Mouse (Mus musculus) kidney, postnatal 36 days (tissue): ENCODE data around the gene Uxs1.
A peak's percentile ranks its signal among the peaks of the same experiment; 100 is the strongest.

Source experiments
- DNase-seq, 2 experiments: peaks; one replicate each; pipeline ENCODE4 v3.0.0; 2021 to 2022; ENCODE audit warnings: mixed read lengths in 2 of 2

The Uxs1 gene

DNA sequence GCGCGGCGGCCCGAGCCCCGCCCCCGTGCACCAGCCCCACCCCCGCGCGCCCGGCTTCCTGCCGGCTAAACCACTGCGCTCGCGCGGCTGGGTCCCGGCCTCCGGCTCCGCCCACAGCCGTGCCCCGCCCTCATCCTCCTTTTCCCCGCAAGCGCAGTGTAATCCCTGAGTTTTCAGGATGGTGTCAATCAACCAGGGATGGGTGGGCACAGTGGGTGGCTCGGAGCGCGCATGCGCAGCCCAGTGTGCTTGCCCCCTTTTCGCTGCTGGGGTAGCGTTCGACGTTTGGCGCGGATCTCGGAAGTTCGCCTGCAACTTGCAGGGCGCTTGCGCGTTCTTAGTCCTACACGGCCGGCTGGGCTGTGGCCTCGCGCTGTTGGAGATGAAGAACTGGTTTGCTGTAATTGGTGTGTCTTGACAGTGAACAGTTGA is at the start of gene Uxs1:
Uxs1 (minus strand) TSS at position 38 of the 432 bp plus-strand sequence.
- peak; percentile 98 for DNase-seq

DNA sequence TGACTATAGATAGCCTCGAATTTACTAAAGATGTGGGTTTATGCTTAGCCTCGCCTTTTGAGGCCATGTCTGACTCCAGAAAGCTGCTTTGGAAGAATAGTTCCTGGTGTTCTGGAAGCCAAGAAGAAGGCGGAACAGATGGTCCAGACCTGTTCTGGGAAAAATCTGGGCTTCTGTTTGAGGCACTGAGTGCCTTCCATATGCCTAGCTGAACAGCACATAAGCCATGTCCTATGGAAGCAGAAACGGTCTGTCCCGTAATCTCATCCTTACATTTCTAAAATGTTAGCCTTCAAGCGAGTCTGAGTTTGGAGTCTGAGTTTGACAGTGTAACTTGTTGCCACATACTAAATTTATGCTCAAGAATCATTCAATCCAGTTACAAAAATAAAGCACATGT is 49.6 kb upstream of the Uxs1 start:
- no peak for DNase-seq

DNA sequence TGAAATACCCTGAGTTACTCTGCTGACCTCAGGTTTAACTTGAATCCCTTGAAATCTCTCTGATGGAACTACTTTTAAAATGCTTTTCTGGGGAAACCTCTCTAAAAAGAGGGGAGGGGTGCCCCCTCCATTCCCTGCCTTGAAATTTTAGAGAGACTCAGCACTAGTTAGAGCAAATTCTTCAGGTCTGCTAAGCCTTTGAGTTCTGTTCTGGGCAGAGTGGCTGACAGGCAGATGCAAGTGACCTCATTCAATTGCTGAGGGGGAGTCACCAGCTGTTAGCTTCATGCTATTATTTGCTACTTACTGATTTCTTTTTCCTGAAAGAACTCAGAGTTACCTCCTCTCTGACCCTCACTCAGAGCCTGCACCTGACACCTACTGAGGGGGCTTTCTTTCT is 43.5 kb upstream of the Uxs1 start:
- DNase-seq = no peak

- DNase-seq = no peak
These were observed 40.9 kb upstream of the Uxs1 start for GRCm38 (mm10) chr1:43868510-43868909.

- DNase-seq = peak; percentile 20 to 23
These were observed 37.2 kb upstream of the Uxs1 start for GRCm38 (mm10) chr1:43864758-43865157.

DNA sequence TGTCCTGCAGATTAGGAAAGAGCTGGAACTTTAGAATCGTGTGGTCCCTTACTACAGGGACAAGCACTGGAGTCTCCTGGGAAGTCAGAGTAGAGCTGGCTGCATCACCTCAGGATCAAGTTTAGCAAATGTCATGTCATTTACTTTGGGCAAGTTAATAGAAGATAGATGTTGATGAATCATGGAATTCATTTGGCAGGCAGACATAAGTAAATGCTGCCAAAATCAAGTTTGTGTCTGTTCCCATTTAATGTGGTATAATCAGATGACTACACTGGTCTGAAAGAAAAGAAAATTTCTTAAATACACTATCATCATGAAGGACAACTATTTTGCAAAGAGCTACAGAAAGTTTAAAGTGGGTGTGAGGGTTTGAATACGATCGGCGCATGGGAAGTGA is 35.0 kb upstream of the Uxs1 start:
- DNase-seq = peak in 1 of 2 experiments; percentile 56

GRCm38 (mm10) chr1:43858988-43859387 is 31.4 kb upstream of the Uxs1 start:
- no peak for DNase-seq

- peak; percentile 29 to 53 for DNase-seq
These were observed 30.1 kb upstream of the Uxs1 start for GRCm38 (mm10) chr1:43857656-43858055.

GRCm38 (mm10) chr1:43855591-43855990 is 28.0 kb upstream of the Uxs1 start:
- DNase-seq = no peak

- no peak for DNase-seq
These were observed 15.8 kb upstream of the Uxs1 start for GRCm38 (mm10) chr1:43843398-43843797.

- peak; percentile 43 to 46 for DNase-seq
These were observed 9.6 kb upstream of the Uxs1 start for GRCm38 (mm10) chr1:43837236-43837635.

DNA sequence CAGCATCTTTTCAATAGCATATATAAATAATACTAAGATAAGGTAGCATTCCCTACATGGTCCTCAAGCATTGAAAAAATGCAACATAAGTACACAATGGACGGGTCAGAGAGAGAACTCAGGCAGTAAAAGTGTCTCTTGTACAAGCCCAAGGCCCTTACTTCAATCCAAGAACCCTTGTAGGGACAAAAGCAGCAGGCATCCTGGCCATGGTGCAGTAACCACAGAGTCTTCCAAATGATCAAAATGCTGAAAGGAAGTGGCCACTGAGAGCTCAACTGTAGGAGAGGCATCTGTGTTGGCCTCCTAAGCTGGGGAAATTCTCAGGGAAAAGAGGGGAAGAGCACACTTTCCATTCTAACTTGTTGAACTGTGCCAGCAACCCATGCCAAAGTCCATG is 2.5 kb upstream of the Uxs1 start:
- DNase-seq = no peak

DNA sequence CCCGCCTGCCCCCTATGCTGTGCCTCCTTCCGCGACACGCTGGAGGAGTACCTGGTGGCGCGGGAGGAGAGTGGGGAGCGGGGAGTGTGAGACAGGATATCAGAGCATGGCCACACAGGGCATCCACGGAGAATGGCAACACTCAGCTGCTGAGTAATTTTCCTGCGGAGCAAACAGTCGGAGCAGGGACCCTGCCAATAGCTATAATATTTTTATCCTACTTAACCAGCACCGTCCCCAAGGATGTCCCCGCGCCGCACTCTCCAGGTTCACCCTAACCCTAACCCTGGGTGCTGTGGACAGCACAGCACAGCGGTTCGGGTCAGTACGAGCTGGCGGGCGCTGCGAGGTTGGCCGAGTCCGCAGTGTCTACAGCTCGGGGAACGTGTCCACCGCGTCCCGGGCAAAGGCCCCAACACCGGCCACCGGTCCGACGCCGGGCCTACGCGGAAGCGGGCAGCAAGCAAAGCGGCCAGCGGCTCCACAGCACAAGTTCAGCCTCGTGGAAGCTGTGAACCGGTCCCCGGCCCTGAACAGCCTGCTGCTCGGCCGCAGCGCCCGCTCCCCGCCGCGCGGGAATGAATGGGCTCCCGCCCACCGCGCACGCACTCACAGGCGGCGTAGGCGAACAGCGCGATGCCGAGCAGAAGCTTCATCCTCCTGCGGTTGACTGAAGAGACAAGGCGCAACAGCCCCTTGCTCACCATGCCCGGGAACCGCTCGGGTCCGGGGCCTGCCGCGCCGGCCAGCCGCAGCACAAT is 418 bp downstream of the Uxs1 start:
- peak; percentile 29 to 49 for DNase-seq

- DNase-seq = no peak
These were observed 985 bp downstream of the Uxs1 start for GRCm38 (mm10) chr1:43826628-43827001.

GRCm38 (mm10) chr1:43823406-43823805 is 4.2 kb downstream of the Uxs1 start:
- DNase-seq = no peak

DNA sequence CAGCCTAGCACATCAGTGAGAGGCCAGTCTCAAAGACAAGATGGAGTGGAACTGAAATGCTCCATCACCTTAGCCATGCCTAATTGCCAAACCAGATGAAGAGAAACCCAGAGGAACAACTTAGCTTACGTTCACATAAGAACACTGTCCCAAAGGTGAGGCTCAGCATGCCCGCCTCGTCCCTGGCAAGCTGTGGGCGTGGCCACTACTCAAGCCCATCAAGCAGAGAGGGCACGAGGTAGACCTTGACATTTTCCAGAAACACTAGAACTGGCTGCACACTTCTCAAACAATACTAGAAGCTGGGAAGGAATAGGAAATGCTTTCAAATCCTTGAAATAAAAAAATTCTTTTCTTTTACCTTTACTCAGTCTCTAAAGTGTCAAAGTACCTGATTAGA is 5.0 kb downstream of the Uxs1 start:
- DNase-seq = peak; percentile 10 to 55

- no peak for DNase-seq
These were observed 5.8 kb downstream of the Uxs1 start for GRCm38 (mm10) chr1:43821804-43822203.

GRCm38 (mm10) chr1:43820571-43820970 is 7.0 kb downstream of the Uxs1 start:
- DNase-seq = no peak

GRCm38 (mm10) chr1:43819091-43819490 is 8.5 kb downstream of the Uxs1 start:
- DNase-seq = peak; percentile 14 to 25

GRCm38 (mm10) chr1:43818356-43818755 is 9.2 kb downstream of the Uxs1 start:
- no peak for DNase-seq

DNA sequence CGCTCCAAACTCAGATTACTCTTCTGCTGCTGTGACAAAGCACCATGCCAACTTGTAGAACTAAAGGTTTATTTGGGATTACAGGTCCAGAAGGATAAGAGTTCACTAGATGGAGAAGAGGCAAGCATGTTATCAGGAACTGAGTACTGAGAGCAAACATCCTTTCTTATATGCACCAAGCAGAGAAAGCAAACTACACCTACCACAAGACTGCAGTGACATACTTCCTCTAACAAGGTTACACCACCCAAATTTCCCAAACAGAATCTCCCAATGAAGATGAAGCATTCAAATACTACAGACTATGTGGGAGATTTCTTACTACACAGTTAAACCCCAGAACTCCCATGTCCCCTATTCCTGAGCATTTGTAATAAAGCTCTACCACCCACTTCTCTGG is 15.8 kb downstream of the Uxs1 start:
- no peak for DNase-seq

- no peak for DNase-seq
These were observed 16.5 kb downstream of the Uxs1 start for GRCm38 (mm10) chr1:43811055-43811454.

DNA sequence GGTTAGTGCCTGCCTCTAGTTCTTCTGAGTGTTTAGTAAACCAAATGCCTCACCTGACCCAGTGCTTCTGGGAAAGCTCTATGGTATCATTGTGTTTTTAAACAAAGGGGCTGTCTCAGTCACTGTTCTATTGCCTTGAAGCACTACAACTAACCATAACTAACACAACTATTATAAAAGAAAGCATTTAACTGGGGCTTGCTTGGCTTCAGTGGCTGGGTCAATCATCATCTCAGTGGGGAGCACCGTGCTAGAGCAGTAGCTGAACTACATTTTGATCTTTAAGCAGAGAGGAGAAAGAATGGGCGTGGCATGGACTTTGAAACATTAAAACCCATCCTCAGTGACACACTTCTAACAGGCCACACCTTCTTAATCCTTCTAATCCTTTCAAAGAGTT is 18.2 kb downstream of the Uxs1 start:
- no peak for DNase-seq

- no peak for DNase-seq
These were observed 23.6 kb downstream of the Uxs1 start for GRCm38 (mm10) chr1:43803906-43804474.

DNA sequence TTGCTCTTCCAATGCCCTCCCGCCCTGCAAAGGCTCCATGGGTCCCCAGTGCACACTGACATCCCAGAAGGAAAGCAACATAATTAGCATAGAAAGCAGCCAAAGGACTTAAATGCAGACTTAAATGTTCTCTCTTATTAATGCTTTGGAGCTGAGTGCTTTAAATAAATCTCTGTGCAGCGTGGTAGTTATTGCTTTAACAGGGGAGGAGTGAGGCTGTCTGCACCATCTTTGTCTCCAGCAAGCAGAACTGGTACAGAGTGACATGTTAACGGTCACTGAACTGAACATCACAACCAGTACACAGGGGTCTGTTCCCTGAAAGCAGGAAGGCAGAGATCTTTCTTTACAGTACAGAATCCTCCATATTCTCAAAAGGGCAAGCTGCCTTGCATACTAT is 29.6 kb downstream of the Uxs1 start:
- DNase-seq = no peak
